Mouse (Mus musculus) heart, postnatal 14 days (tissue): ENCODE measurements at regions not wholly inside any gene's neighbourhood (a gene's known extent, or its start where the extent isn't known, plus 50 kb on each side); places are given as distances from the start of the nearest gene placed in this dataset.
A peak's percentile ranks its signal among the peaks of the same experiment; 100 is the strongest.

ENCODE experiments used
- DNase-seq, 2 experiments: peaks; one replicate each; pipeline ENCODE4 v3.0.0; 2021 to 2022
- intact Hi-C: fragments of 180-260 bp; cut with DNase I; formaldehyde crosslinking; loops from one replicate; pipeline ENCODE4 v1.15.1; 2025

DNA sequence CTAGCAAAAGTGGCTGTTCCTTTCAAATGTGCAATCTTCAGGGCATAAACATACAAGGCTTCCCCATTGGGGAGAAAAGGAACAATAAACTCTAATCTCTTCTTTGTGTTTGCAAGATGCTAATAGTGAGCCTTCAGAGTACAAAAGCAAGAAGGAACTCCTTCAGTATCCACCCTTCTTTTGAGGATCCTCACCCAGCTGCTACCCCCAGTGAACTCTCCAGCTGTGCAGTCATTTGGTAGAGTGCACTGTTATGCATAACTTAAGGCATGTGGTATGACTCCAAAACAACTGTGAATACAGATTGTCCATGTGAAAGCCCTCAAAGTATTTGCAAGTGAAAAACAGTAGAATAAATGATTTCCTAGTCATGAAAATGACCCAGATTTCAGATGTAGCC lies 487.1 kb upstream of the Mef2c start:
- intact Hi-C loops: no loop called here
- DNase-seq: no peak

DNA sequence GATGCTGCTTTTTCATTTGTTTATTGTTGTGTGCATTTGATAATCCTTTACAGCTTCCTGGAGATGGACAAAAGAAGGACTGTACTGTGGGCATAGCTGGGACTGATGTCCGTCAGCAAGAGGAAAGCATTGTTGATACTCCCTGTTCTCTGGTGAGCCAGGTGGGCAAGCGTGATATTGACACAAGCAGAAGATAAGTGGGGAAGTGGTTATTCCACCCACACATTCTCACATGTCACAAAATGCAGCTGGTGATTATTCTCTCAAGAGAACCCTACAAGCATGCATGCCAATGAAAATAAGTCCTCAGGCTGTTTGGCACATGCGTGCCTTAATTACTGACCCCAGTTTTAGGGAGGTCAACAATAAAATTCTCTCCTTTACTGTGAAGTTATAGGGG lies 483.0 kb upstream of the Mef2c start:
- intact Hi-C loops: no loop called here
- DNase-seq: no peak

DNA sequence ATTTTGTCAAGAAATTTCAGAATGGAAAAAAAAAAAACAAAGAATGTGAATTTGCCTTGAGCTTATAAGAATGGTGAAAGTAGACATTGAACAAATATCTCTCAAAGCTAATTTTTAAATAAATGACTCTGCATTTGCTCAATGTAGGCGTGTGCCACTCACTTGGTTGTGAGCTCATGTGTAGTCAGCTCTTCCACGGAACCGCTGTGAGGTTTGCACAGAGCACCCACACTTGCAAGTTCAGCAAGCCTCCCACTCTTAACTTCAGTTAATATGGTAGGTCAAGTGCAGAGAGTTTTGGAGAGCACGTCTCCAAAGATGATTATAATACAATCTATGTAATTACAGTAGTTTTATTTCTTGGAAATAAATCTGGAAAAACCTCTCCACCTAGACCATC lies 479.9 kb upstream of the Mef2c start:
- no peak for DNase-seq
- intact Hi-C loops: no loop called here

- intact Hi-C loops: no loop called here
Observed at GRCm38 (mm10) chr13:83035962-83036361, 467.9 kb upstream of the Mef2c start.

DNA sequence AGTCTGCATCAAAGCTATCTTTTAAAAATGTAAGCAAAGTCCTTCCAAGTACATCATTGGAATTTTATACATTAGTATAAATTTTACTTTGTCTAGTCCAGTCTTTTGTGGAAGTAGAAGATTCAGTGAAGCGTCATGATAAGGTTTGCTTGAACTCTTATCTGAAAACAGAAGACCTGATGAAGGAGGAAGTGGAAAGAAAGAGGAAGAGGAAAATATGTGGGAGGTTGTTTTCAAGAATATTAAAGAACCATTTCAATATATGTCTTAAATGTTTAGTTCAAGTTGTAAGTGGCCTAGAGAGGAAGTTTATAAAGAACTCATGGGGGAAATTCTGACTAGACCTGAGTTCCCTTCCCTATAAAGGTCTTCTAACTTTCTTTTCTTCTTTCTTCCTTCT lies 462.3 kb upstream of the Mef2c start:
- no peak for DNase-seq
- intact Hi-C loops: no loop called here

More at GRCm38 (mm10) chr13:83035962-83036361, 467.9 kb upstream of the Mef2c start:
- DNase-seq: no peak

GRCm38 (mm10) chr13:83045516-83045915 lies 458.3 kb upstream of the Mef2c start:
- no peak for DNase-seq
- intact Hi-C loops: no loop called here

DNA sequence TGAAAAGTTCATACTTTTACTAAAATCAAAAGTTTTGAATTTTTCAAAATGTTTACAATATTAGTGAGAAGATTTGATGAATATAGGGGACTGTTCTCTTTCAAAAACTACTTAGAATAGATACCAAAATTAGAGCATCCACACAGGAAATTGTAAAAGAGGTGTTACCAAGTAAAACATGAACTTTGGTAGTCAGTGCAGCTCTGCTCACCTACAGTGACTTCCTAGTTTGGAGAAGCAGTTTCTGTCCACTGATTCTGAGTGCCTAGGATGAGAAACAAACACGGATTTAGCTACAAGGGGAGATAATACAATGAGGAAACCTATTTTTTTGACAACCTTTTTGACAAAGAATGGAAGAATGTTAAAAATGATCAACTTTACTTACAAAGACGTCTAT lies 457.9 kb upstream of the Mef2c start:
- no peak for DNase-seq
- intact Hi-C loops: no loop called here

- intact Hi-C loops: no loop called here
- no peak for DNase-seq
Observed at GRCm38 (mm10) chr13:83046571-83047123, 457.2 kb upstream of the Mef2c start.

DNA sequence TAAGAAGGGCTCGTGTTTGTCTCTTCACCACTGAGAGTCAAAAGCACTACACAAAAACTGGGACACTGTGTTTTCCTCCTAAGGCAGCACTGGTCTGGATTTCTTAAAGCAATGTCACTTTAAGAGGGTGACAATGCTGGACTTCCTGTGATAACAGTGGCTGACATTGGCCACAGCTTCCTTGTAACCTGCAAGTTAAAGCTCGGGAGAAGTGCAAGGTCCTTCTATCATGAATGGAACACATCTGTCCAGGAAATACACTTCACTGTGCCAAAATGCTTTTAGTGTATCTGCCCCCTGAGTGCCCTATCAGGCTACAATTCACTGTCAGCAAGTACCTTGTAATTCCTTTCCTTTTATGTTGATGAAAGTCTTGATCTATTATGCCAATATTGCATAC lies 448.0 kb upstream of the Mef2c start:
- no peak for DNase-seq
- intact Hi-C loops: no loop called here

GRCm38 (mm10) chr13:83056415-83056814 lies 447.4 kb upstream of the Mef2c start:
- no peak for DNase-seq
- intact Hi-C loops: no loop called here

DNA sequence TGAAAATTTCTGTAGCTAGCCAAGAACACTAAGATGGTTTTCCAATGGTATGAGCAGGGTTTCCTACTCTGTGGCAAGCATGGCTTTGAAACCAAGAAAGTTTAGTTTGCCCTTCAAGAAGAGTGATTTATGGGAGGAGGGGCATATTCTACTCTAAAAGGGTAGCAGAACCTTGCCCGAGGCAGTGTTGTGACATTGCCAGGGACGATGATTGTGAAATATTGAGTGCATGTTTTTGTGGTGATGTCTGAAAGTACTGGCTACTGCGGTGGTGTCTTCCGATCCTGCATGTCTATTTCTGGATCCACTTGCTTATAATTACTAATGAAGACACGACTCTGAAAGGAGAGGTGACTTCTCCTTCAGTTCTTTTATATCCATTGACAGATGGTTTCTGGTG lies 439.1 kb upstream of the Mef2c start:
- DNase-seq: peak; percentile 12 to 19
- intact Hi-C loops: no loop called here

DNA sequence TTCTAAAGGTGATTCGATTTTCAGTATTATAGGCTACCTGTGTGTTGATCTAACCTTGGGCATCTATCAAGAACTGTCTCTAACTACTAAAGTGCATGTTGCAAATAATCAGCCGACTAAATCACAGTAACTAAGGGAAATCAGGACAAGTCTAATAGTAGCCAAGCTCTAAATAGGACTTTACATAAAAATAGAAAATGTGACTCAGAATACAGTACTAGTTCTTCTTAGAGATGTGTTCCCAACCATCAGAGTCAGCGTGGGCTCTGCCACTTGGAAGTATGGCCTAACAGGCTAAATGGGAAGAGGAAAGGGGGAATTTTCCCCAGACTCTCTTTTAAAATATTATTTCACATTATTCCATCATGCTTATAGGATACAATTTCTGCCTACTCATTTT lies 438.6 kb upstream of the Mef2c start:
- DNase-seq: no peak
- intact Hi-C loops: no loop called here

- peak; percentile 2 to 6 for DNase-seq
- intact Hi-C loops: no loop called here
Observed at GRCm38 (mm10) chr13:83066115-83066753, 437.6 kb upstream of the Mef2c start.

DNA sequence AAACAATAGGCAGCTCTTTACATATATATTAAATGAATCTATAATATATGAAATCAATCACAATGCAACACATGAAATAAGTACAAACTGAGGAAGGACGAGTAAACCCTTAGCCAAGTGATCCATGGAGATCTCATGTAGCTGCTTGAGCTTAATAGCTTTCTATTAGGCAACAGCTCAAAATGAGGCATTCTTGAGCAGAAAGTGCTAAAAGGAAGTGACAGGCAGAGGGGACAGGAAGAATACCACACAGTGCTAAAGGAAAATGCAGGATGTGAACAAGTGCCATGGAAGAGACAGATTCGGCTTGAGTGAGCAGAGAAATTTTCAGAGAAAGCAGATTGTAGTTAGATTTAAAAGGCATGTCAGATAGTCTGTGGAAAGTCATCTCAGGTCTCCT lies 436.3 kb upstream of the Mef2c start:
- DNase-seq: no peak
- intact Hi-C loops: no loop called here

DNA sequence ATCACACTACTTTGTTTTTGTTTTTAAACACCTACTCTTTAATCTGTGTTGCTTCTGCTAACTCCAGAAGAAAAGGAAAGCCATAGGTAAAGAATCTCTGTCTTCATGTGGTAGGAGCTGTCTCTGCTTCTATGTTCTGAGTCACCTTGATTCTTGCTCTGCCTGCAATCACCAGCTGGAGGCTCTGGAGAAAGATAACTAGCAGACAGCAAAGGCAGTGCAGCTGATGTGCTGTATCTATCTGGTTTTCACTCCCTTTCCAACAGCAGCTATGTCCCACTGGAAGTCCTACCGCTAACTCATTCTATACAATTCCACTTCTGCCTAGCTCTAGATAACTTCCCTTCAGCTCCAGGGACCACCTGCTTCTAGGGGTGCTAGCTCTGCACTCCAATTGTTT lies 435.2 kb upstream of the Mef2c start:
- intact Hi-C loops: no loop called here
- no peak for DNase-seq

DNA sequence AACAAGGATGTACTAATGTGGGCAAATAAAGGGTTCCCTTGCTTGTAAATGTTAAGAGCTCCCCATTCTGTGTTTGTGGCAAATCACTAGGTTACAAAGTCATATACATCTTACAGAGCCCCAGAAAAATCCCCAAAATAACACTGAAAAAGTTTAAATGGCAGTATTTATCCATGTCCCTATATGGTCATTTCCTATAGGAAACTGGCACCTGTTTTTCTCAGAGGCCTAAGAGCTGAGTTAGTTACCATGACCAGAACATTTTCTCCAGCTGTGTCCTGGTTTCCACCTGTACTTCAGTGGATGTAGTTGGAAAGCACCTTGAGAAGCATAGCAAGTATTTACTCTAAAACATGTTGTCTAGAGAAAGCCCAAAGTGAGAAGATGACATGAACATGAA lies 434.5 kb upstream of the Mef2c start:
- DNase-seq: no peak
- intact Hi-C loops: no loop called here

- no peak for DNase-seq
- intact Hi-C loops: no loop called here
Observed at GRCm38 (mm10) chr13:83072073-83072472, 431.8 kb upstream of the Mef2c start.

- intact Hi-C loops: no loop called here
Observed at GRCm38 (mm10) chr13:83074219-83074965, 429.4 kb upstream of the Mef2c start.

DNA sequence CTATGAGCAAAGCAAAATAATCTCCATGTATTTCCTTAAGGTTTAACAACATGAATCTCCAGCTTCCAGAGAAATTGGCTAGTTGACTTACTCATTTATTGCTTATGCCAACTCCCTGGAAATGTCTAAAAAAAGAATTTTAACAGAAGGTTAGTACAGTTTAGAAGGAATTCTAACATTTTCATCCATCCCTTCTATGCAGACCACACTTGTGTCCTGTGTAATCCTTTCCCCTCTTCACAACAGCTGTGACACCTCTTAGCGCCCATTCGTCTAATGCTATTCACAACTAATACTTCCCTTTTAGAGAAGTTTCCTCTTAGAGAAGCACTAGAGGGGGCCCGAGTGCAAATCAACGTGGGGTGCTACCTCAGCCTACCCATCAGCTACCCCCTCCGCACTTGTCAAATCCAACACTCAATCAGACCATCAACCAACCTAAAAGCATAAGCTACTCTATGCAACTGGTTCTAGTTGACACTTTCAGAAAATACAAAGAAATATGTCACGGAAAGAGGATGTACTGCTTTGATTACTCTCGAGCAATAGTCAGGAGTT lies 428.4 kb upstream of the Mef2c start:
- intact Hi-C loops: no loop called here
- peak; percentile 2 to 5 for DNase-seq

More at GRCm38 (mm10) chr13:83074219-83074965, 429.4 kb upstream of the Mef2c start:
- no peak for DNase-seq

GRCm38 (mm10) chr13:83076611-83077010 lies 427.2 kb upstream of the Mef2c start:
- DNase-seq: no peak
- intact Hi-C loops: no loop called here

- intact Hi-C loops: no loop called here
- no peak for DNase-seq
Observed at GRCm38 (mm10) chr13:83077085-83077484, 426.7 kb upstream of the Mef2c start.

DNA sequence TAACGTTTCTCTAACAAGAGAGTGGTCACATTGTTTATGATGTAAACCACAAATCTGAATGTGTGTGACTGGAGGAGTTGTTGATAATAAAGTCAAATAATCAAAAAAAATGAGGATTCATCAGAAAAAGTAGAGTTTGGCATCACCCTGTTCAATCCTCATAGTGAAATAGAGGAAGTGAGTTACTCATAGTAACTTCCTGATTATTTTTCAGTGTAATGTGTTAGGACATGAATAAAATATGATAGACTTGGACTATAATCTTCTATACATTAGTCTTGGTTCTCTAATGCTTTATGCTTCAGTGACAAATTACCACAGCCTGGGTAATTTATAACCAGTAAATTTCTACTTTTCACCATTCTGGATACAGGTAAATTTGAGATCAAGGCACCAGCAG lies 424.5 kb upstream of the Mef2c start:
- intact Hi-C loops: no loop called here
- DNase-seq: no peak
